Mouse (Mus musculus) myocyte (in vitro differentiated cells): ENCODE results near the gene Ephb3. TPM values are rescaled to one million over a fixed set of nuclear protein-coding genes. Genes with fewer than 3 reads are reported as not detected.

ENCODE experiments used
- H3K27me3 ChIP-seq: one replicate; pipeline ENCODE4 v1.6.1; 2011; ENCODE audit not compliant: control insufficient read depth, insufficient read depth, insufficient read length
- H3K36me3 ChIP-seq: one replicate; pipeline ENCODE4 v1.6.1; 2011; ENCODE audit not compliant: control insufficient read depth, insufficient read depth
- H3K4me2 ChIP-seq: one replicate; pipeline ENCODE4 v1.6.1; 2011; ENCODE audit warnings: low read depth, control low read depth
- H3K4me3 ChIP-seq: one replicate; pipeline ENCODE4 v1.5.1; 2011; ENCODE audit warnings: mild to moderate bottlenecking, control low read depth, moderate library complexity
- H3K79me2 ChIP-seq: one replicate; pipeline ENCODE4 v1.6.1; 2011; ENCODE audit not compliant: control insufficient read depth, insufficient read depth
- H3ac ChIP-seq: one replicate; pipeline ENCODE4 v1.6.1; 2011; ENCODE audit not compliant: control insufficient read depth, insufficient read length
- CEBPB ChIP-seq: IDR thresholded peaks from 2 replicates; pipeline ENCODE4 v1.6.1; 2011; ENCODE audit warnings: mild to moderate bottlenecking, moderate library complexity; ENCODE audit not compliant: poor library complexity, insufficient read depth, severe bottlenecking
- E2F4 ChIP-seq: IDR thresholded peaks from one replicate; pipeline ENCODE4 v1.6.1; 2011; ENCODE audit warnings: mild to moderate bottlenecking, control low read depth, moderate library complexity; ENCODE audit not compliant: insufficient read depth
- MAX ChIP-seq: IDR thresholded peaks from one replicate; pipeline ENCODE4 v1.6.1; 2011; ENCODE audit warnings: low read depth, mild to moderate bottlenecking, control low read depth
- MYOD1 ChIP-seq, 3 experiments: IDR thresholded peaks; one replicate each; pipeline ENCODE4 v1.6.1; 2011; ENCODE audit warnings: control low read depth in 2 of 3, low read depth in 2 of 3, mild to moderate bottlenecking in 2 of 3, moderate library complexity in 1 of 3; ENCODE audit not compliant: insufficient read length in 2 of 3, control insufficient read depth in 1 of 3
- MYOG ChIP-seq, 3 experiments: IDR thresholded peaks; one replicate each; pipeline ENCODE4 v1.6.1; 2011; ENCODE audit warnings: control low read depth in 2 of 3, low read depth in 2 of 3, mild to moderate bottlenecking in 2 of 3; ENCODE audit not compliant: insufficient read length in 2 of 3, control insufficient read depth in 1 of 3, insufficient read depth in 1 of 3
- POLR2A ChIP-seq: IDR thresholded peaks from one replicate; pipeline ENCODE4 v1.6.1; 2011; ENCODE audit warnings: low read depth, mild to moderate bottlenecking, control low read depth, moderate library complexity; ENCODE audit not compliant: insufficient read length
- POLR2AphosphoS2 ChIP-seq: IDR thresholded peaks from one replicate; pipeline ENCODE4 v1.6.1; 2011; ENCODE audit warnings: low read depth, control low read depth; ENCODE audit not compliant: insufficient read length
- REST ChIP-seq: IDR thresholded peaks from one replicate; pipeline ENCODE4 v1.6.1; 2011; ENCODE audit warnings: mild to moderate bottlenecking, control low read depth, moderate library complexity; ENCODE audit not compliant: insufficient read depth, insufficient read length
- SRF ChIP-seq: IDR thresholded peaks from one replicate; pipeline ENCODE4 v1.6.1; 2011; ENCODE audit warnings: low read depth; ENCODE audit not compliant: control insufficient read depth, insufficient read length
- TCF12 ChIP-seq: IDR thresholded peaks from one replicate; pipeline ENCODE4 v1.6.1; 2011; ENCODE audit warnings: mild to moderate bottlenecking, control low read depth; ENCODE audit not compliant: poor library complexity, insufficient read depth, severe bottlenecking
- TCF3 ChIP-seq: IDR thresholded peaks from one replicate; pipeline ENCODE4 v1.6.1; 2011; ENCODE audit warnings: low read depth, control low read depth; ENCODE audit not compliant: insufficient read length
- USF1 ChIP-seq: IDR thresholded peaks from one replicate; pipeline ENCODE4 v1.6.1; 2011; ENCODE audit warnings: low read depth, mild to moderate bottlenecking, control low read depth, moderate library complexity
- polyA plus RNA-seq: library from polyadenylated mRNA; unstranded; fragments of >200 nt; fragmentation: generic; extraction: Trizol; gene quantifications from one replicate; pipeline ENCODE4 v1.2.1, GENCODE M21; 2012; ENCODE audit warnings: missing spikeins

Gene Ephb3
- polyA plus RNA-seq, 1 experiment: 30.6 TPM

GRCm38 (mm10) chr16:21197542-21197941, 7.0 kb upstream of the Ephb3 start:
- H3K4me2 ChIP-seq: no peak overlapping the region
- peaks cover 39% of the 10 kb centered on the region for H3K27me3 ChIP-seq
- no peaks in the 10 kb centered on the region for H3K79me2 ChIP-seq
- no peak for TF ChIP-seq TCF12
- no peak for TF ChIP-seq POLR2AphosphoS2
- TF ChIP-seq USF1: no peak
- no peak for TF ChIP-seq REST
- H3ac ChIP-seq: no peak overlapping the region
- no peak overlapping the region for H3K4me3 ChIP-seq
- H3K36me3 ChIP-seq: no peaks in the 10 kb centered on the region

DNA sequence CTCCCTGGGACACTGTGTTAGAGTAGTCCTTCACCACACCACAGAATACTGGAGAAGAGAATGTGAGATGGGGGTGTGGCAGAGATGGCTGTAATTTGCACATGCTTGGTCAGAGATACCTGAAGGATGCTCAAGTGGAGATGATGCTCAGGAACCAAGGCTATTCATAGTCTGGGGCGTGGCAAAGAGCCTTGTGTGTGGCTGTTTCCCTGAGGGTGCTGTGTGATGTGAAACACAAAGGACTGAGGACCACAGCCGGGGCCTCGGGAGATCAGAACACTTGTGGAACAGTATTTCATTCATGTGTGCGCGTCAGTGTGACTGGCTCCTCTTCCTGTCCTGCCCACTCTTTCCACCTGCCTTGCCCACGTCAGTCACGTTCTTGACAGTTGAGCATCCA, 6.5 kb upstream of the Ephb3 start:
- TF ChIP-seq SRF: no peak
- TF ChIP-seq POLR2AphosphoS2: no peak
- TF ChIP-seq POLR2A: no peak
- H3K79me2 ChIP-seq: no peaks in the 10 kb centered on the region
- H3K27me3 ChIP-seq: peaks cover 39% of the 10 kb centered on the region
- H3ac ChIP-seq: no peak overlapping the region
- H3K4me3 ChIP-seq: no peak overlapping the region
- no peaks in the 10 kb centered on the region for H3K36me3 ChIP-seq
- H3K4me2 ChIP-seq: no peak overlapping the region

- Histone ChIP-seq H3ac (no peak overlapping the region), H3K4me3 (no peak overlapping the region), H3K36me3 (no peaks in the 10 kb centered on the region), H3K79me2 (no peaks in the 10 kb centered on the region), H3K27me3 (peaks cover 39% of the 10 kb centered on the region), H3K4me2 (no peak overlapping the region)
- no peak for TF ChIP-seq E2F4
- no peak for TF ChIP-seq POLR2A
- no peak for TF ChIP-seq CEBPB
- no peak for TF ChIP-seq SRF
- TF ChIP-seq MYOG (IDR thresholded peaks at IDR 0.05; ENCODE audit: control insufficient read depth in 1 of 3, insufficient read depth in 1 of 3, insufficient read length in 2 of 3, low read depth in 2 of 3): no peak
- TF ChIP-seq REST: no peak
- TF ChIP-seq TCF12: no peak
- no peak for TF ChIP-seq MAX
- TF ChIP-seq TCF3: no peak
- no peak for TF ChIP-seq USF1
- TF ChIP-seq MYOD1 (IDR thresholded peaks at IDR 0.05; ENCODE audit: control insufficient read depth in 1 of 3, insufficient read length in 2 of 3, low read depth in 2 of 3): no peak
- no peak for TF ChIP-seq POLR2AphosphoS2
Measured at GRCm38 (mm10) chr16:21198529-21198928, 6.0 kb upstream of the Ephb3 start.

DNA sequence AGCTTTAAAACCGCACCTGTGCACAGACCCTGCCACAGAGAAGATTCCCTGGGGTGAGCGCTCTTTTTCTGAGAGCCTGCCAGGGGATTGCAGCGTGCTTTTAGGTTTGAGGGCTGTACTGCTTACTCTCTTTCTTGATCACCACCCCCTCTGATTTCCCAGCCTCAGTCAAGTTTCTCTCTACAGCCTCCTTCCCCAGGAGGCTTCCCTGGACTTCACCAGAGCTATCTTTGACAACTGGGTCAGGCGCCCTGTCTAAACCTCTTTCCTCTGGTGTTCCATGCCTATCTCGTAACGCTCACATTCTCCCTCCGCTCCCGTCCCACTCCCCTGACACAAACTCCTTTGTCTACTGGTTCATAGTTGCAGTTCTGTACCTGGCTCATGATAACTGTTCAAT, 5.1 kb upstream of the Ephb3 start:
- TF ChIP-seq TCF12 (no peak), SRF (no peak), E2F4 (no peak), CEBPB (no peak), MYOG (IDR thresholded peaks at IDR 0.05; ENCODE audit: control insufficient read depth in 1 of 3, insufficient read depth in 1 of 3, insufficient read length in 2 of 3, low read depth in 2 of 3) (no peak), USF1 (no peak), TCF3 (no peak)
- Histone ChIP-seq H3K79me2 (no peaks in the 10 kb centered on the region), H3ac (no peak overlapping the region)

DNA sequence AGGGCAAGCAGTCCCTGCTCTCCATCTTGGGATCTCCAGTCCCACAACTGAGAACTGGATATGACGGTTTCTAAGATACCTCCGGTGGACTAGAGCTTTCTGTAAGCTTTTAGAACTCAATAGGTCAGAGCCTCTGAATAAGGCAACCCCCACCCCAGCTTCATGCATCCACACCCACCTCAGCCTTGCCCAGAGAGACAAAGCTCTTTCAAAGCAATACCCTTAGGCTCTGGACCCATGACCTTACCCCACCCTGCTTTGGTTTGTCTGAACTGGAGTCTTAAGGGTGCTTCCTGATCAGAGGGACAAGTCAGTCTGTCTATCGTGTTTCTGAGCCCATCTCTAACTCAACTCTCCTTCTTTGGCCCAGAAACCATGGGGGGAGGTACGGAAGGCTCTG, 1.8 kb upstream of the Ephb3 start:
- Histone ChIP-seq H3K4me3 (no peak overlapping the region), H3K27me3 (peaks cover 17% of the 10 kb centered on the region), H3K36me3 (no peaks in the 10 kb centered on the region), H3ac (no peak overlapping the region), H3K79me2 (peaks cover 25% of the 10 kb centered on the region), H3K4me2 (no peak overlapping the region)
- no peak for TF ChIP-seq SRF
- TF ChIP-seq CEBPB: no peak
- no peak for TF ChIP-seq MAX
- TF ChIP-seq E2F4: no peak
- TF ChIP-seq TCF3: no peak
- no peak for TF ChIP-seq POLR2AphosphoS2
- TF ChIP-seq POLR2A: no peak
- TF ChIP-seq TCF12: no peak

More for the DNA sequence above, 5.1 kb upstream of the Ephb3 start:
- Histone ChIP-seq H3K36me3 (no peaks in the 10 kb centered on the region), H3K4me2 (no peak overlapping the region), H3K27me3 (peaks cover 37% of the 10 kb centered on the region), H3K4me3 (no peak overlapping the region)
